Mouse (Mus musculus) thymus, adult 2 months (tissue): ENCODE measurements around the gene Cdh23. TPM values are rescaled to one million over a fixed set of nuclear protein-coding genes. Genes with fewer than 3 reads are reported as not detected.
A peak's percentile ranks its signal among the peaks of the same experiment; 100 is the strongest.

Experiments used
- DNase-seq: peaks from one replicate; pipeline ENCODE4 v3.0.0; 2021
- H3K27ac ChIP-seq: fragments of 200-500 bp; 2 replicates; pipeline ENCODE4 v1.5.1; 2012; ENCODE audit warnings: low read length, control low read depth; ENCODE audit not compliant: control insufficient read depth, insufficient read depth
- H3K27me3 ChIP-seq: fragments of 200-500 bp; 2 replicates; pipeline ENCODE4 v1.6.1; 2012; ENCODE audit warnings: mild to moderate bottlenecking, low read length, moderate library complexity, mixed read lengths; ENCODE audit not compliant: control insufficient read depth, insufficient read depth
- H3K36me3 ChIP-seq: fragments of 200-500 bp; 2 replicates; pipeline ENCODE4 v1.6.1; 2012; ENCODE audit warnings: mild to moderate bottlenecking, low read length, moderate library complexity; ENCODE audit not compliant: control insufficient read depth, insufficient read depth
- H3K4me1 ChIP-seq: fragments of 200-500 bp; replicated peaks from 2 replicates; pipeline ENCODE4 v1.6.1; 2012; ENCODE audit warnings: low read length; ENCODE audit not compliant: control insufficient read depth, insufficient read depth
- H3K4me3 ChIP-seq: fragments of 200-500 bp; 2 replicates; pipeline ENCODE4 v1.5.1; 2012; ENCODE audit warnings: mild to moderate bottlenecking, low read length, control low read depth, moderate library complexity; ENCODE audit not compliant: control insufficient read depth, insufficient read depth
- CTCF ChIP-seq: fragments of 200-500 bp; IDR thresholded peaks from 2 replicates; pipeline ENCODE4 v1.5.1; 2012; ENCODE audit warnings: mild to moderate bottlenecking, control low read depth, low read length, moderate library complexity, borderline replicate concordance; ENCODE audit not compliant: control insufficient read depth, poor library complexity, insufficient read depth; ENCODE audit errors: extremely low read depth
- POLR2A ChIP-seq: fragments of 200-500 bp; IDR thresholded peaks from 2 replicates; pipeline ENCODE4 v1.6.1; 2012; ENCODE audit warnings: mild to moderate bottlenecking, low read length, control low read depth, moderate library complexity; ENCODE audit not compliant: control insufficient read depth, poor library complexity, insufficient read depth; ENCODE audit errors: extremely low read depth
- WGBS: fragments of 180-500 bp; shearing (Covaris S2); methylation state at CpG from one replicate; pipeline ENCODE4 v1.1.7; 2018; 5-methylcytosine and 5-hydroxymethylcytosine counted together
- polyA plus RNA-seq: library from polyadenylated mRNA; depleted of rRNA; stranded (reverse); fragments of >200 nt; gene quantifications from 2 replicates; pipeline ENCODE4 v1.2.3, GENCODE M21; 2012

Cdh23 gene
- polyA plus RNA-seq, 1 experiment: 3.5 TPM

- 75% methylated on average over 2 of the region's 2 CpGs for WGBS
- H3K4me3 ChIP-seq: no peak overlapping the region
These were observed 282.5 kb downstream of the Cdh23 start for GRCm38 (mm10) chr10:60413756-60414155.

GRCm38 (mm10) chr10:60411794-60412193, 284.5 kb downstream of the Cdh23 start:
- Histone ChIP-seq H3K27me3 (no peaks in the 10 kb centered on the region), H3K4me3 (no peak overlapping the region), H3K4me1 (0 out of 2 replicates have a peak, but pooled peaks cover 5% of the 10 kb centered on the region), H3K27ac (no peak overlapping the region), H3K36me3 (no peaks in the 10 kb centered on the region)
- no peak for DNase-seq
- 62% methylated on average over 5 of the region's 5 CpGs for WGBS
- peak; percentile 31; the same call in 1 of the 2 replicates for TF ChIP-seq CTCF
- no peak for TF ChIP-seq POLR2A

More at GRCm38 (mm10) chr10:60413756-60414155, 282.5 kb downstream of the Cdh23 start:
- Histone ChIP-seq H3K4me1 (0 out of 2 replicates have a peak, but pooled peaks cover 5% of the 10 kb centered on the region), H3K27ac (no peak overlapping the region), H3K27me3 (no peaks in the 10 kb centered on the region), H3K36me3 (no peaks in the 10 kb centered on the region)
- no peak for DNase-seq
- TF ChIP-seq CTCF (no peak), POLR2A (no peak)

- peak; percentile 85 for TF ChIP-seq CTCF
- no peak for TF ChIP-seq POLR2A
These were observed 288.5 kb downstream of the Cdh23 start for GRCm38 (mm10) chr10:60407831-60408230.

GRCm38 (mm10) chr10:60405460-60406177, 290.7 kb downstream of the Cdh23 start:
- DNase-seq: no peak
- Histone ChIP-seq H3K36me3 (no peaks in the 10 kb centered on the region), H3K4me3 (no peak overlapping the region), H3K27ac (no peak overlapping the region), H3K27me3 (no peaks in the 10 kb centered on the region), H3K4me1 (no peaks in the 10 kb centered on the region)
- WGBS: 89% methylated on average over 7 of the region's 7 CpGs
- TF ChIP-seq CTCF: no peak
- TF ChIP-seq POLR2A: no peak

More at GRCm38 (mm10) chr10:60407831-60408230, 288.5 kb downstream of the Cdh23 start:
- H3K4me1 ChIP-seq: 0 out of 2 replicates have a peak, but pooled peaks cover 5% of the 10 kb centered on the region
- H3K36me3 ChIP-seq: no peaks in the 10 kb centered on the region
- H3K27ac ChIP-seq: no peak overlapping the region
- peak; percentile 78 for DNase-seq
- 14% methylated on average over 5 of the region's 5 CpGs for WGBS
- H3K4me3 ChIP-seq: no peak overlapping the region
- no peaks in the 10 kb centered on the region for H3K27me3 ChIP-seq

- no peak for DNase-seq
- Histone ChIP-seq H3K27me3 (no peaks in the 10 kb centered on the region), H3K4me3 (no peak overlapping the region), H3K27ac (no peak overlapping the region), H3K36me3 (no peaks in the 10 kb centered on the region), H3K4me1 (no peaks in the 10 kb centered on the region)
- TF ChIP-seq CTCF (no peak), POLR2A (no peak)
- 90% methylated on average over 11 of the region's 11 CpGs for WGBS
These were observed 295.6 kb downstream of the Cdh23 start for GRCm38 (mm10) chr10:60400507-60401295.

GRCm38 (mm10) chr10:60399449-60399848, 296.8 kb downstream of the Cdh23 start, which contains the start of gene Gm17455:
Gene Gm17455 (plus strand): TSS chr10:60399726.
- TF ChIP-seq CTCF: no peak
- no peak for TF ChIP-seq POLR2A
- H3K27ac ChIP-seq: no peak within 1 kb of the TSS
- WGBS: 83% methylated on average over 7 of the region's 7 CpGs

More at GRCm38 (mm10) chr10:60399449-60399848, 296.8 kb downstream of the Cdh23 start, which contains the start of gene Gm17455:
- no peak for DNase-seq
- Histone ChIP-seq H3K4me1 (no peaks in the 10 kb centered on the region), H3K36me3 (no peaks in the 10 kb centered on the region), H3K4me3 (no peak within 1 kb of the TSS), H3K27me3 (no peaks in the 10 kb centered on the region)
